Mouse (Mus musculus) C2C12 (cell line): ENCODE data around the gene Atp2c1.

Experiments used
- CTCF ChIP-seq: IDR thresholded peaks from one replicate; pipeline ENCODE4 v1.5.1; 2011; ENCODE audit not compliant: control insufficient read depth, insufficient read depth, insufficient read length
- MAX ChIP-seq: IDR thresholded peaks from one replicate; pipeline ENCODE4 v1.6.1; 2011; ENCODE audit warnings: mild to moderate bottlenecking, control low read depth
- USF1 ChIP-seq: IDR thresholded peaks from one replicate; pipeline ENCODE4 v1.6.1; 2011; ENCODE audit warnings: low read depth, mild to moderate bottlenecking, control low read depth, moderate library complexity

- TF ChIP-seq CTCF (no peak), USF1 (no peak), MAX (no peak)
These were observed 131.9 kb downstream of the Atp2c1 start, which contains the start of the genes Aste1 and Nek11 for GRCm38 (mm10) chr9:105395218-105395627.
